Mouse (Mus musculus) ES-E14 (cell line): ENCODE results near the gene Myo7a. TPM values are rescaled to one million over a fixed set of nuclear protein-coding genes. Genes with fewer than 3 reads are reported as not detected.
A peak's percentile ranks its signal among the peaks of the same experiment; 100 is the strongest.

Experiments
- DNase-seq: peaks from one replicate; pipeline ENCODE4 v3.0.0-alpha.2; 2013; ENCODE audit warnings: low read depth, low spot score
- H3K27ac ChIP-seq: 2 replicates; pipeline ENCODE4 v1.5.1; 2012; ENCODE audit warnings: low read depth, mild to moderate bottlenecking, low read length, moderate library complexity, mixed read lengths; ENCODE audit not compliant: poor library complexity, insufficient read depth, severe bottlenecking
- H3K36me3 ChIP-seq: 2 replicates; pipeline ENCODE4 v1.6.1; 2012; ENCODE audit warnings: mild to moderate bottlenecking, low read length, moderate library complexity, mixed read lengths; ENCODE audit not compliant: control insufficient read depth, poor library complexity, insufficient read depth, severe bottlenecking
- H3K4me1 ChIP-seq, 2 experiments: fragments of 150-350 bp in 1 of 2; sonication (generic) in 1 of 2; 2 replicates each; pipeline ENCODE4 v1.6.1; 2012; ENCODE audit warnings: low read length in 2 of 2, mild to moderate bottlenecking in 1 of 2, mixed read lengths in 1 of 2; ENCODE audit not compliant: control insufficient read depth in 2 of 2, insufficient read depth in 2 of 2, poor library complexity in 1 of 2
- H3K4me3 ChIP-seq, 2 experiments: fragments of 150-350 bp in 1 of 2; sonication (generic) in 1 of 2; 2 replicates each; pipeline ENCODE4 v1.5.1; 2012; ENCODE audit warnings: low read length in 2 of 2, low read depth in 1 of 2, mild to moderate bottlenecking in 1 of 2, mixed read lengths in 1 of 2; ENCODE audit not compliant: insufficient read depth in 1 of 2, poor library complexity in 1 of 2, severe bottlenecking in 1 of 2
- H3K9ac ChIP-seq: 2 replicates; pipeline ENCODE4 v1.6.1; 2012; ENCODE audit warnings: low read depth, mild to moderate bottlenecking, low read length, mixed read lengths; ENCODE audit not compliant: poor library complexity, insufficient read depth, severe bottlenecking
- H3K9me3 ChIP-seq: fragments of 150-350 bp; sonication (generic); 2 replicates; pipeline ENCODE4 v1.6.1; 2012; ENCODE audit warnings: low read depth, mild to moderate bottlenecking, low read length; ENCODE audit not compliant: control insufficient read depth, insufficient read depth
- CHD2 ChIP-seq: IDR thresholded peaks from 2 replicates; pipeline ENCODE4 v1.6.1; 2014; ENCODE audit warnings: mild to moderate bottlenecking, low read depth, low read length, inconsistent platforms
- HCFC1 ChIP-seq: IDR thresholded peaks from 2 replicates; pipeline ENCODE4 v1.6.1; 2012; ENCODE audit warnings: low read length, inconsistent platforms, borderline replicate concordance; ENCODE audit not compliant: insufficient read depth
- MAFK ChIP-seq: IDR thresholded peaks from 2 replicates; pipeline ENCODE4 v1.6.1; 2014; ENCODE audit warnings: mild to moderate bottlenecking, low read depth, low read length, inconsistent platforms; ENCODE audit not compliant: insufficient read depth
- ZC3H11A ChIP-seq: IDR thresholded peaks from 2 replicates; pipeline ENCODE4 v1.6.1; 2012; ENCODE audit warnings: low read depth, mild to moderate bottlenecking, inconsistent platforms, low read length, borderline replicate concordance
- ZNF384 ChIP-seq: IDR thresholded peaks from 2 replicates; pipeline ENCODE4 v1.6.1; 2012; ENCODE audit warnings: low read depth, low read length, inconsistent platforms
- in situ Hi-C, 2 experiments: fragments of 600-800 bp; cut with MboI; formaldehyde crosslinking; loops; one replicate each; pipeline ENCODE4 v1.15.1; 2025; ENCODE audit warnings: low sequenced_read_pairs in 2 of 2, inconsistent platforms in 1 of 2; ENCODE audit not compliant: unreplicated experiment in 2 of 2
- total RNA-seq: library from RNA; depleted of rRNA; stranded (reverse); fragments of 300-350 nt; gene quantifications from 2 replicates; pipeline ENCODE4 v1.2.3, GENCODE M21; 2012

Gene Myo7a
- total RNA-seq, 1 experiment, result 1.8 TPM

- TF ChIP-seq ZC3H11A (no peak), MAFK (no peak), HCFC1 (no peak), ZNF384 (no peak), CHD2 (no peak)
- peaks cover 3% of the 10 kb centered on the region; the same call in 1 of the 2 replicates for H3K36me3 ChIP-seq
- H3K9ac ChIP-seq, result no peak overlapping the region
- H3K27ac ChIP-seq, result no peak overlapping the region
- peaks cover 0 to 10% of the 10 kb centered on the region in 2 experiments; a peak in 1 of 4 replicates for H3K4me1 ChIP-seq
- H3K9me3 ChIP-seq, result no peaks in the 10 kb centered on the region
- DNase-seq, result no peak
- in situ Hi-C loops, result no loop called here
- H3K4me3 ChIP-seq, result no peak overlapping the region
Observed at GRCm38 (mm10) chr7:98146447-98146845, 27.1 kb upstream of the Myo7a start.

GRCm38 (mm10) chr7:98145842-98146446 is 26.6 kb upstream of the Myo7a start:
- Histone ChIP-seq H3K9ac (no peak overlapping the region), H3K4me1 (peaks cover 0 to 12% of the 10 kb centered on the region in 2 experiments; a peak in 1 of 4 replicates), H3K4me3 (no peak overlapping the region), H3K27ac (no peak overlapping the region), H3K9me3 (no peaks in the 10 kb centered on the region), H3K36me3 (peaks cover 3% of the 10 kb centered on the region; the same call in 1 of the 2 replicates)
- no peak for DNase-seq
- in situ Hi-C loops, result no loop called here
- TF ChIP-seq ZC3H11A, result no peak
- TF ChIP-seq MAFK, result no peak
- TF ChIP-seq CHD2, result no peak
- no peak for TF ChIP-seq HCFC1

GRCm38 (mm10) chr7:98145402-98145801 is 26.1 kb upstream of the Myo7a start, which contains the start of gene Omp:
Gene Omp (minus strand): TSS chr7:98145502.
- Histone ChIP-seq H3K36me3 (peaks cover 3% of the 10 kb centered on the region; the same call in 1 of the 2 replicates), H3K4me1 (peaks cover 0 to 12% of the 10 kb centered on the region in 2 experiments; a peak in 1 of 4 replicates), H3K4me3 (peak within 1 kb of the TSS; percentile 14 to 33; a peak in 2 of 4 replicates), H3K27ac (no peak within 1 kb of the TSS), H3K9me3 (no peaks in the 10 kb centered on the region), H3K9ac (no peak within 1 kb of the TSS)
- DNase-seq, result no peak
- in situ Hi-C loops, result no loop called here
- TF ChIP-seq HCFC1 (no peak), MAFK (no peak), CHD2 (no peak), ZNF384 (no peak), ZC3H11A (no peak)

GRCm38 (mm10) chr7:98142648-98143047 is 23.3 kb upstream of the Myo7a start:
- no peaks in the 10 kb centered on the region for H3K9me3 ChIP-seq
- no peak overlapping the region for H3K9ac ChIP-seq
- H3K27ac ChIP-seq, result no peak overlapping the region
- in situ Hi-C loops, result no loop called here
- peaks cover 0 to 9% of the 10 kb centered on the region in 2 experiments; a peak in 1 of 4 replicates for H3K4me1 ChIP-seq
- no peak for DNase-seq
- H3K4me3 ChIP-seq, result no peak overlapping the region
- peaks cover 3% of the 10 kb centered on the region; the same call in 1 of the 2 replicates for H3K36me3 ChIP-seq
- no peak for TF ChIP-seq HCFC1
- no peak for TF ChIP-seq ZC3H11A
- no peak for TF ChIP-seq ZNF384
- no peak for TF ChIP-seq CHD2
- no peak for TF ChIP-seq MAFK
